In the genomic region with DNA sequence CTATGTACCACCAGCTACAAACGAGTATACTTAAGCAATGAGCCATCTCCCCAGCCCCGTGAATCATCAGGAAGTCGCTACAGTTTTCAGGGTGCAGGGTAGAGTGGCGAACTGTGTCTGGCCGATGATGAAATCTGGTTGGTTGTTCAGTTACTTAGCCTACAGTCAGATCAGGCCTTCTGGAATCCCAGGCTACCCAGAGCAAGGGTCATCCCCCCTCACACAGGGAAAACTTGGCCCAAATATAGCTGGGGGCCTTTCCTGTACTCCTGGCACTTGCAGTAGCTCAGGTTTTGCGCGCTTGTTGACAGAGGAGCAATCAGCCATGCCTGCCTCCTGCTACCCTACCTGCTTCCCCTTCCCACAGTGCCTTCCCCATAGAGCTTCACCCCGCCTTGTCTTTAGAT, we compare ENCODE assay signal across 9 mouse cellular contexts. TPM values are rescaled to one million over a fixed set of nuclear protein-coding genes. Genes with fewer than 3 reads are reported as not detected.
DNase-seq lines count a peak whose midpoint lies in the region; ATAC-seq and TF ChIP-seq lines count a peak whose summit lies in the region.
"Had no signal": no experiment of that assay in that cellular context is flagged by ENCODE, and none has a peak within 500 bp of the region (broad histone marks: within the 10 kb centered on the region; RNA-seq: fewer than 3 reads in every experiment).

No protein-coding gene starts in this region.

- no peak overlapping the region for H3K4me3 ChIP-seq in neural tube, embryonic 13.5 days
- no peak overlapping the region for H3K4me3 ChIP-seq in hindbrain, postnatal 0 days (ENCODE audit: low read length)
- H3K4me3 ChIP-seq in limb, embryonic 14.5 days (replicated peaks; ENCODE audit: low read length), result no peak overlapping the region
- H3K4me3 ChIP-seq in lung, postnatal 0 days (ENCODE audit: low read depth, low read length), result no peak overlapping the region

- no peak for TF ChIP-seq EP300 in lung, postnatal 0 days (IDR thresholded peaks at IDR 0.05)

- H3K36me3 ChIP-seq in neural tube, embryonic 13.5 days, result no peaks in the 10 kb centered on the region
- H3K36me3 ChIP-seq in hindbrain, postnatal 0 days (ENCODE audit: insufficient read depth, low read length), result no peaks in the 10 kb centered on the region
- no peaks in the 10 kb centered on the region for H3K36me3 ChIP-seq in limb, embryonic 14.5 days (ENCODE audit: control insufficient read depth, insufficient read depth, low read length)
- H3K36me3 ChIP-seq in lung, postnatal 0 days (ENCODE audit: insufficient read depth, low read length), result no peaks in the 10 kb centered on the region
- H3K36me3 ChIP-seq: G1E had no signal

- H3K4me1 ChIP-seq in neural tube, embryonic 13.5 days (replicated peaks), result peaks cover 23% of the 10 kb centered on the region; the same call in 1 of the 2 replicates
- peaks cover 5% of the 10 kb centered on the region; the same call in 1 of the 2 replicates for H3K4me1 ChIP-seq in hindbrain, postnatal 0 days (ENCODE audit: insufficient read depth, low read length)
- H3K4me1 ChIP-seq in limb, embryonic 14.5 days (ENCODE audit: control insufficient read depth, insufficient read depth, low read length), result peaks cover 28% of the 10 kb centered on the region
- H3K4me1 ChIP-seq in lung, postnatal 0 days (ENCODE audit: insufficient read depth, low read depth, low read length), result no peaks in the 10 kb centered on the region

- peak overlapping the region; percentile 38; the same call in 1 of the 2 replicates for H3K9ac ChIP-seq in neural tube, embryonic 13.5 days
- H3K9ac ChIP-seq in hindbrain, postnatal 0 days (replicated peaks; ENCODE audit: low read length), result no peak overlapping the region
- peak overlapping the region; percentile 41 for H3K9ac ChIP-seq in limb, embryonic 14.5 days (ENCODE audit: low read depth, low read length, severe bottlenecking)
- H3K9ac ChIP-seq in lung, postnatal 0 days (replicated peaks; ENCODE audit: low read depth), result no peak overlapping the region

- H3K9me3 ChIP-seq in neural tube, embryonic 13.5 days, result no peaks in the 10 kb centered on the region
- no peaks in the 10 kb centered on the region for H3K9me3 ChIP-seq in hindbrain, postnatal 0 days (ENCODE audit: low read length)
- H3K9me3 ChIP-seq in limb, embryonic 14.5 days (ENCODE audit: control insufficient read depth, low read length), result no peaks in the 10 kb centered on the region
- H3K9me3 ChIP-seq in lung, postnatal 0 days (ENCODE audit: low read length), result no peaks in the 10 kb centered on the region

- 84% methylated on average over 8 of the region's 8 CpGs for WGBS in neural tube, embryonic 13.5 days
- WGBS in hindbrain, postnatal 0 days, result 81% methylated on average over 8 of the region's 8 CpGs
- WGBS in limb, embryonic 14.5 days, result 51% methylated on average over 8 of the region's 8 CpGs
- 78% methylated on average over 8 of the region's 8 CpGs for WGBS in lung, postnatal 0 days

- no peak for TF ChIP-seq POLR2A in limb, embryonic 14.5 days (IDR thresholded peaks at IDR 0.05; ENCODE audit: borderline replicate concordance, extremely low read depth, insufficient read depth, insufficient read length)

- peak overlapping the region; percentile 76 for H3K27ac ChIP-seq in neural tube, embryonic 13.5 days (replicated peaks)
- H3K27ac ChIP-seq in hindbrain, postnatal 0 days, result peak overlapping the region; percentile 45; the same call in 1 of the 2 replicates
- peak overlapping the region; percentile 94 for H3K27ac ChIP-seq in limb, embryonic 14.5 days (replicated peaks; ENCODE audit: low read depth, low read length)
- no peak overlapping the region for H3K27ac ChIP-seq in lung, postnatal 0 days (ENCODE audit: low read length)

- H3K4me2 ChIP-seq in neural tube, embryonic 13.5 days, result no peak overlapping the region
- H3K4me2 ChIP-seq in hindbrain, postnatal 0 days (ENCODE audit: low read depth, low read length), result no peak overlapping the region
- H3K4me2 ChIP-seq in limb, embryonic 14.5 days (replicated peaks; ENCODE audit: low read depth, low read length, severe bottlenecking), result peak overlapping the region; percentile 18; the same call in 1 of the 2 replicates
- H3K4me2 ChIP-seq in lung, postnatal 0 days (replicated peaks; ENCODE audit: low read depth, low read length), result no peak overlapping the region

- no peak for TF ChIP-seq CTCF in hindbrain, postnatal 0 days (IDR thresholded peaks at IDR 0.05; ENCODE audit: low read depth)
- TF ChIP-seq CTCF in lung, postnatal 0 days (IDR thresholded peaks at IDR 0.05), result no peak

- DNase-seq in neural tube, embryonic 10.5 days (ENCODE audit: extremely low spot score, low spot score), result no peak
- DNase-seq in hindbrain, postnatal 0 days (ENCODE audit: low spot score), result no peak
- DNase-seq in limb, embryonic 14.5 days (ENCODE audit: low spot score), result no peak
- DNase-seq in heart, adult 9 months (ENCODE audit: low spot score in 2 of 2), result no peak
- DNase-seq in lung, postnatal 0 days (ENCODE audit: low spot score), result no peak
- DNase-seq in spleen, postnatal 36 days (ENCODE audit: low spot score in 2 of 2), result no peak

- no peaks in the 10 kb centered on the region for H3K27me3 ChIP-seq in neural tube, embryonic 13.5 days
- no peaks in the 10 kb centered on the region for H3K27me3 ChIP-seq in hindbrain, postnatal 0 days (ENCODE audit: insufficient read depth, low read length)
- H3K27me3 ChIP-seq in limb, embryonic 14.5 days (ENCODE audit: control insufficient read depth, insufficient read depth, low read length), result no peaks in the 10 kb centered on the region
- H3K27me3 ChIP-seq in lung, postnatal 0 days (replicated peaks; ENCODE audit: insufficient read depth, low read length), result no peaks in the 10 kb centered on the region

- no peak for ATAC-seq in neural tube, embryonic 13.5 days (ENCODE audit: low read depth)
- no peak for ATAC-seq in hindbrain, postnatal 0 days
- peak; percentile 51; the same call in 1 of the 2 replicates for ATAC-seq in limb, embryonic 14.5 days (ENCODE audit: low FRiP score, low read depth)
- no peak for ATAC-seq in cerebellum, adult (ENCODE audit: insufficient number of reproducible peaks, low FRiP score, low TSS enrichment)
- no peak for ATAC-seq in lung, postnatal 0 days

RNA-seq across cellular contexts. Expression of gene Tuba1c, which starts 12.3 kb away (rescaled TPM):
- 25.6 and 29.7 TPM in 2 replicates for polyA plus RNA-seq in neural tube, embryonic 13.5 days (2015; fragmentation: Nextera tagmentation; extraction: Ambion mirVana)
- total RNA-seq in hindbrain, postnatal 0 days (2014; rRNA removed), result 43.8 and 58.3 TPM in 2 replicates
- polyA plus RNA-seq in hindbrain, postnatal 0 days (2015; fragmentation: Nextera tagmentation; extraction: Ambion mirVana), result 24.0 and 24.2 TPM in 2 replicates
- 192 and 293 TPM in 2 replicates for polyA plus RNA-seq in limb, embryonic 14.5 days (2012; rRNA removed)
- 150 and 162 TPM in 2 replicates for polyA plus RNA-seq in limb, embryonic 14.5 days (2014; fragmentation: Nextera tagmentation; extraction: Ambion mirVana)
- 45.1 and 53.2 TPM in 2 replicates for polyA plus RNA-seq in lung, postnatal 0 days (2015; fragmentation: Nextera tagmentation; extraction: Ambion mirVana)

RNA-seq across cellular contexts. Expression of gene Prph, which starts 37.6 kb away (rescaled TPM):
- polyA plus RNA-seq in neural tube, embryonic 13.5 days (2015; fragmentation: Nextera tagmentation; extraction: Ambion mirVana), result 268 and 371 TPM in 2 replicates
- 62.6 and 70.9 TPM in 2 replicates for total RNA-seq in hindbrain, postnatal 0 days (2014; rRNA removed)
- 50.0 and 53.5 TPM in 2 replicates for polyA plus RNA-seq in hindbrain, postnatal 0 days (2015; fragmentation: Nextera tagmentation; extraction: Ambion mirVana)
- 2.7 and 4.2 TPM in 2 replicates for polyA plus RNA-seq in limb, embryonic 14.5 days (2012; rRNA removed)
- polyA plus RNA-seq in limb, embryonic 14.5 days (2014; fragmentation: Nextera tagmentation; extraction: Ambion mirVana), result 1.3 and 1.7 TPM in 2 replicates
- polyA plus RNA-seq in lung, postnatal 0 days (2015; fragmentation: Nextera tagmentation; extraction: Ambion mirVana), result 0.32 and 0.42 TPM in 2 replicates
- total RNA-seq: G1E had no signal
- polyA plus RNA-seq: G1E had no signal

RNA-seq across cellular contexts. Expression of gene Troap, which starts 57.0 kb away (rescaled TPM):
- 6.3 and 6.9 TPM in 2 replicates for polyA plus RNA-seq in neural tube, embryonic 13.5 days (2015; fragmentation: Nextera tagmentation; extraction: Ambion mirVana)
- 4.3 and 10.5 TPM in 2 replicates for total RNA-seq in hindbrain, postnatal 0 days (2014; rRNA removed)
- polyA plus RNA-seq in hindbrain, postnatal 0 days (2015; fragmentation: Nextera tagmentation; extraction: Ambion mirVana), result 4.5 and 6.4 TPM in 2 replicates
- 41.5 and 51.3 TPM in 2 replicates for polyA plus RNA-seq in limb, embryonic 14.5 days (2012; rRNA removed)
- polyA plus RNA-seq in limb, embryonic 14.5 days (2014; fragmentation: Nextera tagmentation; extraction: Ambion mirVana), result 20.3 and 22.1 TPM in 2 replicates
- polyA plus RNA-seq in lung, postnatal 0 days (2015; fragmentation: Nextera tagmentation; extraction: Ambion mirVana), result 0.95 and 0.99 TPM in 2 replicates

Comparison
In these comparisons a context has a peak if more than half of its experiments do, and no peak if none do; other contexts are left out.
1. H3K9ac ChIP-seq: peak in neural tube, embryonic 13.5 days (single experiment) and limb, embryonic 14.5 days (single experiment); none in hindbrain, postnatal 0 days (single experiment) and lung, postnatal 0 days (single experiment).